Mouse (Mus musculus): ENCODE measurements around the gene Pfkl.

DNA sequence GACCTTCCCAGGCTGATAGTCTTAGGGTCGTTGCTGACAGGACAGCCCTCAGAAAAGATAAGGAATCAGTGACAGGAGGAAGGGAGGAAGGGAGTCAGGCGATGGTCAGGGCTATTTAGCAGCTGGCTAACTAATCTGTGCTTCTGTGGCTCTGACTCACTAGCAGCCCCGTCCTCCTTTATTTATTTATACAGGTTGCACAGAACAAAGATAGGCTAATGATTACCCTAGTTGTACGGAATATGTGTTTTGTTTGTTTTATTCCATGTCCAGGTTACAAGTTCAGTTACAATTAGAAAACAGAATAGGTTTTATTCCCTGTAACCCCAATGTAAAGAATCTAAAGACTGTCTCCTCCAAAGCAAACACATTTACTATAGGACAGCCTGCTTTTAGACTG is 34.2 kb downstream of the Pfkl start:
- TF ChIP-seq CTCF (IDR thresholded peaks at IDR 0.05; ENCODE audit: borderline replicate concordance, insufficient read depth, low read depth, low read length), result no peak
- TF ChIP-seq POLR2A (IDR thresholded peaks at IDR 0.05; ENCODE audit: borderline replicate concordance, insufficient read depth, low read length), result no peak
